Mouse (Mus musculus) MEL (cell line): ENCODE data around the gene Olfr525. TPM values are rescaled to one million over a fixed set of nuclear protein-coding genes. Genes with fewer than 3 reads are reported as not detected.

ENCODE experiments used
- DNase-seq: peaks from one replicate; pipeline ENCODE4 v3.0.0; 2011; ENCODE audit warnings: low read depth, low spot score
- H3K27ac ChIP-seq: 2 replicates; pipeline ENCODE4 v1.5.1; 2012; ENCODE audit warnings: low read depth, mild to moderate bottlenecking, control low read depth, low read length, moderate library complexity; ENCODE audit not compliant: control insufficient read depth
- H3K27me3 ChIP-seq, 2 experiments: fragments of 150-350 bp in 1 of 2; sonication (generic) in 1 of 2; 2 replicates each; pipeline ENCODE4 v1.6.1; 2012; ENCODE audit warnings: low read length in 2 of 2, mild to moderate bottlenecking in 2 of 2, improper control_type of control experiment in 1 of 2, moderate library complexity in 1 of 2; ENCODE audit not compliant: insufficient read depth in 2 of 2, control insufficient read depth in 1 of 2
- H3K36me3 ChIP-seq, 2 experiments: 2 replicates each; pipeline ENCODE4 v1.6.1; 2012 to 2014; ENCODE audit warnings: low read length in 2 of 2, improper control_type of control experiment in 1 of 2, inconsistent platforms in 1 of 2, mild to moderate bottlenecking in 1 of 2; ENCODE audit not compliant: insufficient read depth in 2 of 2, control insufficient read depth in 1 of 2
- H3K4me1 ChIP-seq, 2 experiments: fragments of 150-350 bp in 1 of 2; sonication (generic) in 1 of 2; 2 replicates each; pipeline ENCODE4 v1.6.1; 2012; ENCODE audit warnings: low read length in 2 of 2, improper control_type of control experiment in 1 of 2, mild to moderate bottlenecking in 1 of 2; ENCODE audit not compliant: insufficient read depth in 2 of 2, control insufficient read depth in 1 of 2
- H3K4me3 ChIP-seq, 2 experiments: fragments of 150-350 bp in 1 of 2; sonication (generic) in 1 of 2; 2 replicates each; pipeline ENCODE4 v1.5.1; 2012; ENCODE audit warnings: low read depth in 2 of 2, low read length in 2 of 2, mild to moderate bottlenecking in 2 of 2, moderate library complexity in 2 of 2, control low read depth in 1 of 2, improper control_type of control experiment in 1 of 2; ENCODE audit not compliant: control insufficient read depth in 1 of 2, insufficient read depth in 1 of 2
- H3K79me2 ChIP-seq: 2 replicates; pipeline ENCODE4 v1.6.1; 2012; ENCODE audit warnings: mild to moderate bottlenecking, low read length, moderate library complexity; ENCODE audit not compliant: control insufficient read depth, poor library complexity, insufficient read depth
- H3K9ac ChIP-seq: 2 replicates; pipeline ENCODE4 v1.6.1; 2012; ENCODE audit warnings: low read depth, mild to moderate bottlenecking, control low read depth, low read length, moderate library complexity; ENCODE audit not compliant: control insufficient read depth, poor library complexity, severe bottlenecking
- H3K9me3 ChIP-seq: fragments of 150-350 bp; sonication (generic); replicated peaks from 2 replicates; pipeline ENCODE4 v1.6.1; 2012; ENCODE audit warnings: mild to moderate bottlenecking, low read length, improper control_type of control experiment, moderate library complexity; ENCODE audit not compliant: insufficient read depth
- CHD1 ChIP-seq: IDR thresholded peaks from 2 replicates; pipeline ENCODE4 v1.6.1; 2012; ENCODE audit warnings: low read depth, mild to moderate bottlenecking, inconsistent platforms, low read length, improper control_type of control experiment
- CHD2 ChIP-seq: IDR thresholded peaks from 2 replicates; pipeline ENCODE4 v1.6.1; 2011; ENCODE audit warnings: low read length, improper control_type of control experiment
- CTCF ChIP-seq, 3 experiments: IDR thresholded peaks in 2 of 3; conservative IDR thresholded peaks in 1 of 3; 2 replicates each; pipeline ENCODE4 v1.5.1; 2011 to 2012; ENCODE audit warnings: low read length in 3 of 3, low read depth in 2 of 3, mild to moderate bottlenecking in 2 of 3, improper control_type of control experiment in 1 of 3, inconsistent platforms in 1 of 3, mixed read lengths in 1 of 3, moderate library complexity in 1 of 3; ENCODE audit not compliant: control insufficient read depth in 1 of 3, insufficient read depth in 1 of 3, poor library complexity in 1 of 3, severe bottlenecking in 1 of 3
- E2F4 ChIP-seq: IDR thresholded peaks from 2 replicates; pipeline ENCODE4 v1.6.1; 2011; ENCODE audit warnings: low read depth, low read length, improper control_type of control experiment, borderline replicate concordance
- ELF1 ChIP-seq: IDR thresholded peaks from 2 replicates; pipeline ENCODE4 v1.6.1; 2014; ENCODE audit warnings: low read depth, mild to moderate bottlenecking, inconsistent platforms, low read length, improper control_type of control experiment, moderate library complexity
- HCFC1 ChIP-seq: IDR thresholded peaks from 2 replicates; pipeline ENCODE4 v1.6.1; 2012; ENCODE audit warnings: low read depth, mild to moderate bottlenecking, inconsistent platforms, low read length, improper control_type of control experiment, moderate library complexity
- JUND ChIP-seq: IDR thresholded peaks from 2 replicates; pipeline ENCODE4 v1.6.1; 2011; ENCODE audit warnings: low read depth, mild to moderate bottlenecking, improper control_type of control experiment, low read length
- KAT2A ChIP-seq: conservative IDR thresholded peaks from 2 replicates; pipeline ENCODE4 v1.6.1; 2012; ENCODE audit warnings: low read depth, low read length, improper control_type of control experiment, inconsistent platforms
- MAFK ChIP-seq: IDR thresholded peaks from 2 replicates; pipeline ENCODE4 v1.6.1; 2011; ENCODE audit warnings: low read depth, mild to moderate bottlenecking, low read length, improper control_type of control experiment, borderline replicate concordance
- MAX ChIP-seq: IDR thresholded peaks from 2 replicates; pipeline ENCODE4 v1.6.1; 2011; ENCODE audit warnings: low read length, improper control_type of control experiment
- MEF2A ChIP-seq: IDR thresholded peaks from 2 replicates; pipeline ENCODE4 v1.6.1; 2014; ENCODE audit warnings: low read depth, mild to moderate bottlenecking, inconsistent platforms, low read length, improper control_type of control experiment; ENCODE audit not compliant: poor library complexity, insufficient replicate concordance, severe bottlenecking; ENCODE audit errors: extremely low read depth
- MXI1 ChIP-seq: IDR thresholded peaks from 2 replicates; pipeline ENCODE4 v1.6.1; 2011; ENCODE audit warnings: mild to moderate bottlenecking, low read depth, low read length, improper control_type of control experiment
- MYC ChIP-seq: IDR thresholded peaks from 2 replicates; pipeline ENCODE4 v1.6.1; 2011; ENCODE audit warnings: low read depth, mild to moderate bottlenecking, low read length, improper control_type of control experiment, moderate library complexity
- NELFE ChIP-seq: IDR thresholded peaks from 2 replicates; pipeline ENCODE4 v1.6.1; 2011; ENCODE audit warnings: low read depth, low read length, improper control_type of control experiment
- POLR2A ChIP-seq, 2 experiments: IDR thresholded peaks; 2 replicates each; pipeline ENCODE4 v1.6.1; 2011 to 2012; ENCODE audit warnings: low read length in 2 of 2, mild to moderate bottlenecking in 2 of 2, control low read depth in 1 of 2, improper control_type of control experiment in 1 of 2, low read depth in 1 of 2, moderate library complexity in 1 of 2; ENCODE audit not compliant: control insufficient read depth in 1 of 2, insufficient read depth in 1 of 2, poor library complexity in 1 of 2
- POLR2AphosphoS2 ChIP-seq: IDR thresholded peaks from 2 replicates; pipeline ENCODE4 v1.6.1; 2011; ENCODE audit warnings: low read length, improper control_type of control experiment
- TCF12 ChIP-seq: IDR thresholded peaks from 2 replicates; pipeline ENCODE4 v1.6.1; 2014; ENCODE audit warnings: low read depth, mild to moderate bottlenecking, inconsistent platforms, low read length, improper control_type of control experiment, moderate library complexity
- USF1 ChIP-seq: IDR thresholded peaks from 2 replicates; pipeline ENCODE4 v1.6.1; 2014; ENCODE audit warnings: low read depth, mild to moderate bottlenecking, inconsistent platforms, low read length, improper control_type of control experiment, moderate library complexity
- USF2 ChIP-seq, 2 experiments: IDR thresholded peaks; 2 replicates each; pipeline ENCODE4 v1.6.1; 2011 to 2012; ENCODE audit warnings: improper control_type of control experiment in 2 of 2, low read length in 2 of 2, borderline replicate concordance in 1 of 2, inconsistent platforms in 1 of 2, low read depth in 1 of 2, mild to moderate bottlenecking in 1 of 2; ENCODE audit not compliant: insufficient read depth in 1 of 2
- ZC3H11A ChIP-seq: IDR thresholded peaks from 2 replicates; pipeline ENCODE4 v1.6.1; 2012; ENCODE audit warnings: low read depth, mild to moderate bottlenecking, inconsistent platforms, low read length, improper control_type of control experiment
- ZMIZ1 ChIP-seq: IDR thresholded peaks from 2 replicates; pipeline ENCODE4 v1.6.1; 2012; ENCODE audit warnings: low read depth, mild to moderate bottlenecking, inconsistent platforms, low read length, improper control_type of control experiment, moderate library complexity
- polyA plus RNA-seq, 2 experiments: library from polyadenylated mRNA; stranded (reverse) in 1 of 2; unstranded in 1 of 2; fragments of >175 nt in 1 of 2; fragments of >200 nt in 1 of 2; gene quantifications; 2 replicates each; pipeline versions ENCODE4 v1.2.1 to v1.2.4; 2012; ENCODE audit warnings: low replicate concordance in 2 of 2, low read depth in 1 of 2; ENCODE audit not compliant: insufficient read length in 2 of 2, insufficient read depth in 1 of 2, missing spikeins in 1 of 2
- total RNA-seq: library from RNA; depleted of rRNA; stranded (reverse); fragments of 300-350 nt; gene quantifications from 2 replicates; pipeline ENCODE4 v1.2.3, GENCODE M21; 2012

Gene Olfr525
- total and polyA plus RNA-seq, 3 experiments: 0.01 TPM; not detected in 2

DNA sequence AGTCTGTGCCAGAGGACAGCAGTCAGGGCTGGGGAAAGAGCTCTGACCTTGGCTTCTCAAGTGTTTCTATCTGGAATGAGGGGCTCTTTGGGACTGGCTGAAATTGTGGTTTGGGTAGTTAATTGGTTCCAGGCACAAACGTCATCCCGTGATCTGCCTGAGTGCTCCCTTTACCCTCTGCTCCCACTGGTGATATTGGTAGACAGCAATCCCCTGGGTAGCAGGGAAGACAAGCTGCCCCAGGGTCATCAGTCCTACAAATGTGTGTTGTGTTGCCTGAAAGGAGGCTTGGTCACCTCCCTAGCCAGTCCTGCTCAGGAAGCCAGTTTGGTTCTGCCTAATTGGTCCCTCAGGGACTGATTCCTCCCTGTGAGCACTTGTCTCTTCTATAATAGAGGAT lies 13.1 kb downstream of the Olfr525 start, which contains the start of gene Olfr527:
Gene Olfr527, plus strand, starts transcription at position 301 of the 400 bp plus-strand sequence.
- no peak within 1 kb of the TSS for H3K9ac ChIP-seq
- no peaks in the 10 kb centered on the region for H3K36me3 ChIP-seq
- H3K27ac ChIP-seq: no peak within 1 kb of the TSS
- H3K79me2 ChIP-seq: no peaks in the 10 kb centered on the region
- no peaks in the 10 kb centered on the region for H3K27me3 ChIP-seq
- H3K4me3 ChIP-seq: no peak within 1 kb of the TSS
- no peaks in the 10 kb centered on the region for H3K9me3 ChIP-seq
- DNase-seq: no peak
- H3K4me1 ChIP-seq: no peaks in the 10 kb centered on the region
- TF ChIP-seq E2F4 (no peak), CTCF (IDR thresholded peaks at IDR 0.05 in 2 of 3, conservative IDR thresholded peaks at IDR 0.05 in 1 of 3; ENCODE audit: control insufficient read depth in 1 of 3, insufficient read depth in 1 of 3, low read depth in 2 of 3, low read length in 3 of 3, poor library complexity in 1 of 3, severe bottlenecking in 1 of 3) (no peak), MEF2A (no peak), POLR2AphosphoS2 (no peak), ZMIZ1 (no peak), POLR2A (IDR thresholded peaks at IDR 0.05; ENCODE audit: control insufficient read depth in 1 of 2, insufficient read depth in 1 of 2, low read depth in 1 of 2, low read length in 2 of 2, poor library complexity in 1 of 2) (no peak), MAX (no peak), TCF12 (no peak), USF1 (no peak), CHD1 (no peak), KAT2A (no peak), USF2 (IDR thresholded peaks at IDR 0.05; ENCODE audit: borderline replicate concordance in 1 of 2, insufficient read depth in 1 of 2, low read depth in 1 of 2, low read length in 2 of 2) (no peak)

DNA sequence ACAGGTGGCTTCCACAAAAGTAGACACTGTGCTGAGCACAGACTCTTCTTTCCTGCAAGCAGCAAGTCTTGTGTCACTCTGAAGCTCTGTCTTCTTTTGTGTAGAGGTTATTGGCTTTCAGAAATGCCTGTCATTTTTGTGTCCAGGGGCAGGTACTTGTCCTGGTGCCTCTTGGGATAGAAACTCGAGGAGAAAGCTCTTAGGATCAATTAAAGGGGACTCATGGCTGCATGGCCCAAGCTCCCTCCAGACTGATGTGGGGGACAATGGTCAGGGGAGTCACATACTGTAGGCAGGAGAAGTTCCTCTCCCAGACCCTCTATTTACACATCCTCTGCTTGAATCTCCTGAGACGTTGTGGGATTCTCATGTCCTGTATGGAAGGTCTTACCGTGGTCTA lies 40.9 kb downstream of the Olfr525 start, which contains the start of gene Olfr60:
Gene Olfr60, minus strand, starts transcription at position 101 of the 400 bp plus-strand sequence.
- Histone ChIP-seq H3K9me3 (no peaks in the 10 kb centered on the region), H3K4me1 (no peaks in the 10 kb centered on the region), H3K9ac (no peak within 1 kb of the TSS), H3K4me3 (no peak within 1 kb of the TSS), H3K79me2 (no peaks in the 10 kb centered on the region), H3K27ac (no peak within 1 kb of the TSS), H3K36me3 (no peaks in the 10 kb centered on the region), H3K27me3 (no peaks in the 10 kb centered on the region)
- no peak for TF ChIP-seq ZMIZ1
- TF ChIP-seq ELF1: no peak
- TF ChIP-seq USF2 (IDR thresholded peaks at IDR 0.05; ENCODE audit: borderline replicate concordance in 1 of 2, insufficient read depth in 1 of 2, low read depth in 1 of 2, low read length in 2 of 2): no peak
- no peak for TF ChIP-seq ZC3H11A
- no peak for TF ChIP-seq CHD2
- no peak for TF ChIP-seq MAFK
- TF ChIP-seq E2F4: no peak
- no peak for TF ChIP-seq NELFE
- no peak for TF ChIP-seq CHD1
- no peak for TF ChIP-seq MYC
- no peak for TF ChIP-seq JUND
- no peak for TF ChIP-seq HCFC1
- no peak for TF ChIP-seq MXI1
- DNase-seq: no peak
